Mouse (Mus musculus) liver, embryonic 14.5 days (tissue): ENCODE data around the gene Phlpp1. TPM values are rescaled to one million over a fixed set of nuclear protein-coding genes. Genes with fewer than 3 reads are reported as not detected.

Experiments
- ATAC-seq: fragments of 200-750 bp; cut with Nextera tagmentation; 2 replicates; pipeline ENCODE4 v1.8.0; 2017; ENCODE audit warnings: moderate number of reproducible peaks, mild to moderate bottlenecking, moderate library complexity; ENCODE audit not compliant: insufficient read depth
- DNase-seq, 3 experiments: peaks; one replicate each; pipeline ENCODE4 v3.0.0-alpha.2; 2012 to 2013; ENCODE audit warnings: low read depth in 3 of 3, low spot score in 3 of 3
- H3K27ac ChIP-seq: fragments of 300-500 bp; sonication (generic); 2 replicates; pipeline ENCODE4 v1.5.1; 2014; ENCODE audit warnings: moderate library complexity, mild to moderate bottlenecking, control low read depth, inconsistent platforms
- H3K27me3 ChIP-seq: fragments of 300-500 bp; sonication (generic); 2 replicates; pipeline ENCODE4 v1.6.1; 2014; ENCODE audit warnings: mild to moderate bottlenecking, low read length, moderate library complexity; ENCODE audit not compliant: control insufficient read depth, insufficient read depth
- H3K36me3 ChIP-seq: fragments of 300-500 bp; sonication (generic); replicated peaks from 2 replicates; pipeline ENCODE4 v1.6.1; 2014; ENCODE audit warnings: low read depth; ENCODE audit not compliant: control insufficient read depth, insufficient read depth
- H3K4me1 ChIP-seq, 2 experiments: fragments of 200-500 bp in 1 of 2; fragments of 300-500 bp in 1 of 2; sonication (generic) in 1 of 2; replicated peaks; 2 replicates each; pipeline ENCODE4 v1.6.1; 2012 to 2014; ENCODE audit warnings: antibody characterized with exemption in 1 of 2, inconsistent platforms in 1 of 2, low read length in 1 of 2; ENCODE audit not compliant: control insufficient read depth in 2 of 2, insufficient read depth in 2 of 2
- H3K4me2 ChIP-seq: fragments of 300-500 bp; sonication (generic); 2 replicates; pipeline ENCODE4 v1.6.1; 2014; ENCODE audit warnings: low read depth, mild to moderate bottlenecking, control low read depth, moderate library complexity
- H3K4me3 ChIP-seq, 2 experiments: fragments of 200-500 bp in 1 of 2; fragments of 300-500 bp in 1 of 2; sonication (generic) in 1 of 2; 2 replicates each; pipeline ENCODE4 v1.5.1; 2012 to 2014; ENCODE audit warnings: low read depth in 2 of 2, low read length in 2 of 2, mild to moderate bottlenecking in 2 of 2, control low read depth in 1 of 2, inconsistent platforms in 1 of 2, moderate library complexity in 1 of 2; ENCODE audit not compliant: insufficient read depth in 1 of 2
- H3K9ac ChIP-seq: fragments of 300-500 bp; sonication (generic); replicated peaks from 2 replicates; pipeline ENCODE4 v1.6.1; 2014; ENCODE audit warnings: mild to moderate bottlenecking, control low read depth, moderate library complexity
- H3K9me3 ChIP-seq: fragments of 300-500 bp; sonication (generic); 2 replicates; pipeline ENCODE4 v1.6.1; 2016; ENCODE audit warnings: low read length, mixed read lengths; ENCODE audit not compliant: control insufficient read depth
- CTCF ChIP-seq: IDR thresholded peaks from 2 replicates; pipeline ENCODE4 v1.5.1; 2016; ENCODE audit warnings: antibody characterized with exemption, low read depth, control low read depth
- EP300 ChIP-seq: IDR thresholded peaks from 2 replicates; pipeline ENCODE4 v1.6.1; 2016; ENCODE audit warnings: antibody characterized with exemption, low read depth
- WGBS: fragments of 180-500 bp; shearing (Covaris S2); extraction: QIAGEN DNeasy Blood & Tissue Kit; methylation state at CpG from one replicate; pipeline ENCODE4 v1.1.7; 2014; ENCODE audit not compliant: insufficient replicate concordance; 5-methylcytosine and 5-hydroxymethylcytosine counted together
- polyA plus RNA-seq, 2 experiments: library from polyadenylated mRNA; depleted of rRNA in 1 of 2; stranded (reverse) in 1 of 2; unstranded in 1 of 2; fragments of >200 nt; fragmentation: Nextera tagmentation in 1 of 2; extraction: Ambion mirVana in 1 of 2; gene quantifications; 2 replicates each; pipeline versions ENCODE4 v1.2.1 to v1.2.3; 2012 to 2014

Phlpp1 gene
- polyA plus RNA-seq, 2 experiments, result 0.94 to 1.2 TPM

DNA sequence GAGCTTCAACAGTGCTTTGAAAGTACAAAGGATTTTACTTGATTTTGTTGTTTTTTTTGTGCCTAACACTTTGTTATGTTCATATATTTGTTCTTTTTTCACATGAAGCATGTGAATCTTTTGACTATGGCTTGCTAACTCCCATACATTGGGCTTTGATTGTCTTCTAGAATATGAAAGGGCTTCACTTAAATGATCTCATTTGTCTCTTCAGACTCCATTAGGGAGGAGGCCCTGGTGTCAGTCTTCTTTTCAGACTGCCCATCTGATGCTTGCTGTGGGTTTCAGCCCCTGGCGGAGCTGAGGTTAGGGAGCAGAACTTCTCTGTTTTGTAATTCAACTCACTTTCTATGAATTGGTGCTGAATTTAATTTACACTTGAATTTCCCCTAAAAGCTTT is 5.2 kb downstream of the Phlpp1 start:
- no peak overlapping the region for H3K27ac ChIP-seq
- 52% methylated on average over 1 of the region's 1 CpGs for WGBS
- no peak for DNase-seq
- H3K36me3 ChIP-seq, result no peaks in the 10 kb centered on the region
- no peaks in the 10 kb centered on the region for H3K9me3 ChIP-seq
- H3K27me3 ChIP-seq, result peaks cover 6% of the 10 kb centered on the region
- TF ChIP-seq CTCF (no peak), EP300 (no peak)
- no peak for ATAC-seq
- peaks cover 0 to 7% of the 10 kb centered on the region in 2 experiments; a peak in 2 of 4 replicates for H3K4me1 ChIP-seq
- H3K4me2 ChIP-seq, result no peak overlapping the region
- no peak overlapping the region for H3K4me3 ChIP-seq
- H3K9ac ChIP-seq, result no peak overlapping the region

DNA sequence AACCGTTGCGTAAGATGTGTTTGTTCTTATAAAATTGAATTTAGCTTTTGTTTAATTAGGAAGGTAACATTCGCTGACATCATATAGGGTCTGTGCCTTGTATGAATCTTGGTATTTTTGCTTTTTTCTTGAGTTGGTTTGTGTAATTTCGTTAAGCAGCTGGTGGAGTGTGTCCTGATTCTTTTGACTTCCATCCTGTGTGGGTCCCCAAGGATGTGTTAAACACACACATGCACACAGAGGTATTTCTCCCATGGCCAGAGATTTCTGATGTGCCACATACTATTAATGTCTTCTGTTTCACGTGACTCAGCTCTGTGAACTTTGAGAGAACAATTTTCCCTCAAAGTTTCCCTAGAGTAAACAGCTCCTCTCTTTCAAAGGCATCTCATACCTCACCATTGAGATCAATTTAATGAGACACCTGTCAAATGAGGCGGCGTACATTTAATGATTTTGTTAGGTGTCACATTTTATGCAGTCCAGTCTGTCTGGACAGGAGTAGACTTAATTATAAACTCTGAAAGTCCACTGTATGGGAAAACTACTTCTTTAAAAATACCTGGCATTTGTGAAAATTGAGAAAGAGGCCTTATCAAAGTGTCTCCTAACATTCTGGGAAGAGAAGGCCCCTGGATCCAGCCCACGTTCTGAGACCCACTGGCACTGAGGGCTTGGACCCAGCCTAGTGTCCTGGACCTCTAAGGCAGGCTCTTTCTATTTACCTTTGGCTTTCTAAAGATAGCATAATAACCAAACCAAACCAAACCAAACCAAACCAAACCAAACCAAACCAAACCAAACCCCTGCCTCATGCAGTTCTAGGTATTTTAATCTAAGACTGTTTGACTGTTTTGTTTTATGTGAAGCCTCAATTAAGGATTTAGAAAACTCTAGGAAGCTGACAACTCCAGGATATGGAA is 6.6 kb downstream of the Phlpp1 start:
- no peak overlapping the region for H3K4me3 ChIP-seq
- no peak for DNase-seq
- WGBS, result 68% methylated on average over 8 of the region's 8 CpGs

DNA sequence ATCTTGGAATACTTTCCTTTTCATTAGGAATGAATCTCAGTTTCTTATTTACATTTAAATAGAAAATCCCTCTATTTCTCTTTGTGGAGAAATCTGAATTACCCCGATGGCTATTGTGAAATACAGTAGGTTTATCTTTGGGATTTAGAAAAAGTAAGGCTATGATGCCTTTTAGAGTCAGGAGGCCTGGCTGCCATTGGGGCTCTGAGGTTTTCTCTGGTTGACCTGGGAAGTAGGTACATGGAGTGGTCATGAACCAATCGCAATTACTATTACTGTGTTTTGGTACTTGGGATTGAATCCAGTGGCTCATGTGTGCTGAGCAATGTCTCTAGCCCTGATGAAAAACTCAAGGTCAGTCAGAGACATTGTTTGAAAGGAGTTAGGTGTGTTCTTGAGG is 12.1 kb downstream of the Phlpp1 start:
- H3K27ac ChIP-seq, result no peak overlapping the region
- no peak overlapping the region for H3K4me3 ChIP-seq
- no peaks in the 10 kb centered on the region for H3K4me1 ChIP-seq
- ATAC-seq (no peak), DNase-seq (no peak)
- H3K27me3 ChIP-seq, result no peaks in the 10 kb centered on the region
- no peaks in the 10 kb centered on the region for H3K36me3 ChIP-seq
- H3K9me3 ChIP-seq, result no peaks in the 10 kb centered on the region
- H3K4me2 ChIP-seq, result no peak overlapping the region
- 76% methylated on average over 2 of the region's 2 CpGs for WGBS
- H3K9ac ChIP-seq, result no peak overlapping the region
- TF ChIP-seq EP300 (no peak), CTCF (no peak)

More for the DNA sequence above, 6.6 kb downstream of the Phlpp1 start:
- peaks cover 0 to 7% of the 10 kb centered on the region in 2 experiments; a peak in 2 of 4 replicates for H3K4me1 ChIP-seq
- ATAC-seq, result no peak
- H3K9ac ChIP-seq, result no peak overlapping the region
- H3K4me2 ChIP-seq, result no peak overlapping the region
- no peak overlapping the region for H3K27ac ChIP-seq
- H3K36me3 ChIP-seq, result no peaks in the 10 kb centered on the region
- no peaks in the 10 kb centered on the region for H3K9me3 ChIP-seq
- TF ChIP-seq EP300 (no peak), CTCF (no peak)
- H3K27me3 ChIP-seq, result no peaks in the 10 kb centered on the region; the same call in none of the 2 replicates

DNA sequence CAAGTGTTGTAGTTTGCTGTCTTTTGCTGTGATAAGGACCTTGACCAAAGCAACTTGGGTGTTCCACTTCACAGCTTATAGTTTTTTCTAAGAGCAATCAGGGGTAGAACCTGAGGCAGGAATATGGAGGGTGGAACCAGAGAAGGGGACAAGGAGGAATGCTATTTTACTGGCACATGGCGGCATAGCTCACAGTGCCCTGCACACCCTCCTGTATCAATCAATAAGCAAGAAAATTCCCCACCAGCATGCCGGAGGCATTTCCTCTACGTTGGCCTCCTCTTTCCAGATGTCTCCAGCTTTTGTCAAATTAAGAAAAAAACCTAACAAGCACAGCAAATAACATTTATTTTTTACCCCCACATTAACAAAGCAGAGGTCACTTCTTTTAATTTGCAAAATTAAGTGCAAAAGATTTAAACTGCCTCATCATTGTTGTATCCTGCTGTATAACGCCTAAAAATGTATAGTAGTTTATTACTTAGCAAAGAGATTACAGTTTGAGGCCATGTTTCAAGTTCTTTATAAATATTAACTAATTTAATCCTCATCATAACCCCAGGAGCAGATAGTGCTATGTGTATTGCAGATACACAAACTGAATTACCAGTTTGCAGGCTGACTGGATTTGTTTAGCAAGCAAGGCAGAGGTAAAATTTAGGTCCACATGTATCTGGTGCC is 13.4 kb downstream of the Phlpp1 start:
- no peaks in the 10 kb centered on the region for H3K9me3 ChIP-seq
- no peak overlapping the region for H3K4me3 ChIP-seq
- ATAC-seq, result no peak
- no peaks in the 10 kb centered on the region for H3K4me1 ChIP-seq
- WGBS, result 55% methylated on average over 4 of the region's 4 CpGs
- H3K36me3 ChIP-seq, result no peaks in the 10 kb centered on the region
- TF ChIP-seq EP300, result no peak
- TF ChIP-seq CTCF, result no peak
- no peak for DNase-seq
- no peak overlapping the region for H3K9ac ChIP-seq
- no peak overlapping the region for H3K27ac ChIP-seq
- H3K27me3 ChIP-seq, result no peaks in the 10 kb centered on the region
- H3K4me2 ChIP-seq, result no peak overlapping the region

DNA sequence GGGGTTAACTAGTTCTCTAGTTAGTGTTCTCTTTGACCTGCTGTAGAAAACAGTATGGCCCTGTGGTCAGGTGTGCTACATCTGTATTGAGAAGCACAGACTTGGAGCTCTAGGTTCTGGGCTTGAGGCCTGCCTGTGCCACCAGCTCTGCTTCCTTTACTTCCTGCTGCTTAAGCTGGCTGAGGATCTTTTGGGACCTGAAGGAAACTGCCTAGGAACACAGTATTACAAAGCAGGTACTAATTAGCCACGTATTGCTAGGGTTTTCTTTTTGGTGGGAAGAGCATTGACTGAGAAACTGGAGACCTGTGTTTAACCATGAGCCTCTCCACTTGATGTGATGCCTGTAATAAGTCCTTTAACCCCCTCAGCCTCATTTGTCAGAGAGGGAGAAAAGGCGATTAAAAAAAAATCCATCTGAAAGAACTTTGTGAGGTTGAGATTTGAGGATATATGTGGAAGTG is 13.9 kb downstream of the Phlpp1 start:
- Histone ChIP-seq H3K27ac (no peak overlapping the region), H3K36me3 (no peaks in the 10 kb centered on the region), H3K27me3 (no peaks in the 10 kb centered on the region), H3K4me2 (no peak overlapping the region), H3K9ac (no peak overlapping the region), H3K9me3 (no peaks in the 10 kb centered on the region), H3K4me3 (no peak overlapping the region), H3K4me1 (no peaks in the 10 kb centered on the region)
- no peak for TF ChIP-seq EP300
- TF ChIP-seq CTCF, result no peak
- ATAC-seq, result no peak
- WGBS, result 43% methylated on average over 2 of the region's 2 CpGs
- no peak for DNase-seq
